Mouse (Mus musculus): ENCODE results near the gene Vamp9. TPM values are rescaled to one million over a fixed set of nuclear protein-coding genes. Genes with fewer than 3 reads are reported as not detected.

The Vamp9 gene
- total and polyA plus RNA-seq, 3 experiments: not detected

DNA sequence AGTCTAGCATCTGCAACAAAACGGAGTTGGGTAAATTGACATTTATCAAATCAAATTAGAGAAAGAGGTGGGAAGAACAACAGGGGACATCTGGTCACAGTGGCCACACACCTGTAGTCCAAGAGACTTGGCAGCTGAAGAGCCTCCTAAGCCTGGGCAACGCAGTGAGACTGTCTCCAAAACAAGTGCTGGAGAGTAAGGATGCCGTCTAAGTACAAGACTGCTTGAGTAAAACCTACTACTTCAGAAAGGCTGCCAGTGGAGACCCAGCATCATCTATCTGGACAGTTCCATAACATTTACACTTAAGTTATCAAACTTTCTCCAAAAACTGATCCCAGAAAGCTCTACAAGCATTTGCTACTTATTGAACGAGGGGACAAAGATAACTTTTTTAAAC, 69.0 kb downstream of the Vamp9 start:
- H3K4me3 ChIP-seq (ENCODE audit: control insufficient read depth in 1 of 2, insufficient read depth in 1 of 2, low read depth in 2 of 2, low read length in 2 of 2): peak overlapping the region; percentile 39 to 92
- TF ChIP-seq MXI1 (IDR thresholded peaks at IDR 0.05; ENCODE audit: low read depth, low read length): 0 out of 2 replicates have a peak, but pooled peaks have one; percentile 16
- TF ChIP-seq POLR2AphosphoS2 (IDR thresholded peaks at IDR 0.05; ENCODE audit: low read length): no peak
- peaks cover 45 to 53% of the 10 kb centered on the region in 2 experiments for H3K36me3 ChIP-seq (ENCODE audit: control insufficient read depth in 1 of 2, insufficient read depth in 2 of 2, low read length in 2 of 2)
- no peak overlapping the region for H3K27ac ChIP-seq (ENCODE audit: control insufficient read depth, low read depth, low read length)
- H3K4me1 ChIP-seq (ENCODE audit: control insufficient read depth in 1 of 2, insufficient read depth in 2 of 2, low read length in 2 of 2): peaks cover 18 to 20% of the 10 kb centered on the region in 2 experiments
- H3K9me3 ChIP-seq (replicated peaks; ENCODE audit: insufficient read depth, low read length): no peaks in the 10 kb centered on the region
- peak overlapping the region; percentile 100 for H3K9ac ChIP-seq (ENCODE audit: control insufficient read depth, low read depth, low read length, poor library complexity, severe bottlenecking)
- peaks cover 75% of the 10 kb centered on the region for H3K79me2 ChIP-seq (ENCODE audit: control insufficient read depth, insufficient read depth, low read length, poor library complexity)
- H3K27me3 ChIP-seq (ENCODE audit: control insufficient read depth in 1 of 2, insufficient read depth in 2 of 2, low read length in 2 of 2): no peaks in the 10 kb centered on the region
- DNase-seq (ENCODE audit: low read depth, low spot score): no peak

DNA sequence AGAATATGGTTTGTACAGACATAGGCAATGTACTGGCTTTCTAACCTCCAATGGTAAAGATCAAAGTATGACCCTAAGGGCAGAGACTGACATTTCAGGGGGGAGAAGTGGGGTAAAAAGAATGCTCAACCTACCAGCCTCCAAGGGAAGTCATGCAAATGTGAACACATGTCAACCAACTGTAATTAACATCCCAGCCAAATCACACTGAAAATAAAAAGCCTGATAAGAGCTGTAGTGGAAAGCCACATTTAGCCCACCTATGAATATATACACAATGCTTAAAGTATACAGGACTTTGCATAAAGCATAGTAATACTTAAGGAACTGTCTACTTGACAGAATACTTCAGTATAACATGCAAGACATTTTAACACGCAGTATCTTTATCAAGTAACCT, 69.7 kb downstream of the Vamp9 start:
- peak; percentile 51 for DNase-seq (ENCODE audit: low read depth, low spot score)
- H3K27ac ChIP-seq (ENCODE audit: control insufficient read depth, low read depth, low read length): no peak overlapping the region
- no peaks in the 10 kb centered on the region for H3K9me3 ChIP-seq (replicated peaks; ENCODE audit: insufficient read depth, low read length)
- H3K4me3 ChIP-seq (ENCODE audit: control insufficient read depth in 1 of 2, insufficient read depth in 1 of 2, low read depth in 2 of 2, low read length in 2 of 2): peak overlapping the region; percentile 43 to 92; a peak in 3 of 4 replicates
- TF ChIP-seq CHD1 (IDR thresholded peaks at IDR 0.05; ENCODE audit: low read depth, low read length): no peak
- TF ChIP-seq GABPA (IDR thresholded peaks at IDR 0.05; ENCODE audit: low read depth, low read length): no peak
- no peak for TF ChIP-seq SMC3 (IDR thresholded peaks at IDR 0.05; ENCODE audit: low read depth, low read length)
- TF ChIP-seq ETS1 (IDR thresholded peaks at IDR 0.05; ENCODE audit: low read depth, low read length): no peak
- no peak for TF ChIP-seq ELF1 (IDR thresholded peaks at IDR 0.05; ENCODE audit: low read depth, low read length)
- TF ChIP-seq SIN3A (IDR thresholded peaks at IDR 0.05; ENCODE audit: low read length): peak; percentile 66
- TF ChIP-seq TAL1 (IDR thresholded peaks at IDR 0.05; ENCODE audit: low read length): no peak
- TF ChIP-seq POLR2A (IDR thresholded peaks at IDR 0.05; ENCODE audit: control insufficient read depth in 1 of 2, insufficient read depth in 1 of 2, low read depth in 1 of 2, low read length in 2 of 2, poor library complexity in 1 of 2): no peak; a peak in 1 of 4 replicates
- no peak for TF ChIP-seq MYB (IDR thresholded peaks at IDR 0.05; ENCODE audit: low read depth, low read length)
- TF ChIP-seq CTCF (IDR thresholded peaks at IDR 0.05 in 2 of 3, conservative IDR thresholded peaks at IDR 0.05 in 1 of 3; ENCODE audit: control insufficient read depth in 1 of 3, insufficient read depth in 1 of 3, low read depth in 2 of 3, low read length in 3 of 3, poor library complexity in 1 of 3, severe bottlenecking in 1 of 3): no peak
- TF ChIP-seq E2F4 (IDR thresholded peaks at IDR 0.05; ENCODE audit: borderline replicate concordance, low read depth, low read length): no peak
- TF ChIP-seq TCF12 (IDR thresholded peaks at IDR 0.05; ENCODE audit: low read depth, low read length): no peak
- no peak for TF ChIP-seq KAT2A (conservative IDR thresholded peaks at IDR 0.05; ENCODE audit: low read depth, low read length)
- no peak for TF ChIP-seq ZKSCAN1 (IDR thresholded peaks at IDR 0.05; ENCODE audit: low read depth, low read length)
- TF ChIP-seq HCFC1 (IDR thresholded peaks at IDR 0.05; ENCODE audit: low read depth, low read length): no peak
- peak; percentile 43; the same call in 1 of the 2 replicates for TF ChIP-seq MYC (IDR thresholded peaks at IDR 0.05; ENCODE audit: low read depth, low read length)
- no peak for TF ChIP-seq MEF2A (IDR thresholded peaks at IDR 0.05; ENCODE audit: extremely low read depth, insufficient replicate concordance, low read depth, low read length, poor library complexity, severe bottlenecking)
- no peak for TF ChIP-seq MAZ (IDR thresholded peaks at IDR 0.05; ENCODE audit: low read depth, low read length)
- no peak for TF ChIP-seq BHLHE40 (IDR thresholded peaks at IDR 0.05; ENCODE audit: borderline replicate concordance, low read depth, low read length)
- TF ChIP-seq MAX (IDR thresholded peaks at IDR 0.05; ENCODE audit: low read length): 0 out of 2 replicates have a peak, but pooled peaks have one; percentile 60
- no peak for TF ChIP-seq USF2 (IDR thresholded peaks at IDR 0.05; ENCODE audit: borderline replicate concordance in 1 of 2, insufficient read depth in 1 of 2, low read depth in 1 of 2, low read length in 2 of 2)
- no peak for TF ChIP-seq TBP (IDR thresholded peaks at IDR 0.05; ENCODE audit: low read depth, low read length)
- no peak for TF ChIP-seq NRF1 (IDR thresholded peaks at IDR 0.05; ENCODE audit: insufficient read depth, low read depth, low read length, poor library complexity, severe bottlenecking)
- no peak for TF ChIP-seq MAFK (IDR thresholded peaks at IDR 0.05; ENCODE audit: borderline replicate concordance, low read depth, low read length)
- no peak for TF ChIP-seq RAD21 (IDR thresholded peaks at IDR 0.05; ENCODE audit: low read depth, low read length)
- TF ChIP-seq POLR2AphosphoS2 (IDR thresholded peaks at IDR 0.05; ENCODE audit: low read length): no peak
- peaks cover 39 to 50% of the 10 kb centered on the region in 2 experiments for H3K36me3 ChIP-seq (ENCODE audit: control insufficient read depth in 1 of 2, insufficient read depth in 2 of 2, low read length in 2 of 2)
- H3K27me3 ChIP-seq (ENCODE audit: control insufficient read depth in 1 of 2, insufficient read depth in 2 of 2, low read length in 2 of 2): no peaks in the 10 kb centered on the region
- H3K9ac ChIP-seq (ENCODE audit: control insufficient read depth, low read depth, low read length, poor library complexity, severe bottlenecking): peak overlapping the region; percentile 100
- peaks cover 69% of the 10 kb centered on the region for H3K79me2 ChIP-seq (ENCODE audit: control insufficient read depth, insufficient read depth, low read length, poor library complexity)
- H3K4me1 ChIP-seq (ENCODE audit: control insufficient read depth in 1 of 2, insufficient read depth in 2 of 2, low read length in 2 of 2): peaks cover 18 to 21% of the 10 kb centered on the region in 2 experiments
